Mouse (Mus musculus): Measurements from ENCODE around the gene Nxph4.

DNA sequence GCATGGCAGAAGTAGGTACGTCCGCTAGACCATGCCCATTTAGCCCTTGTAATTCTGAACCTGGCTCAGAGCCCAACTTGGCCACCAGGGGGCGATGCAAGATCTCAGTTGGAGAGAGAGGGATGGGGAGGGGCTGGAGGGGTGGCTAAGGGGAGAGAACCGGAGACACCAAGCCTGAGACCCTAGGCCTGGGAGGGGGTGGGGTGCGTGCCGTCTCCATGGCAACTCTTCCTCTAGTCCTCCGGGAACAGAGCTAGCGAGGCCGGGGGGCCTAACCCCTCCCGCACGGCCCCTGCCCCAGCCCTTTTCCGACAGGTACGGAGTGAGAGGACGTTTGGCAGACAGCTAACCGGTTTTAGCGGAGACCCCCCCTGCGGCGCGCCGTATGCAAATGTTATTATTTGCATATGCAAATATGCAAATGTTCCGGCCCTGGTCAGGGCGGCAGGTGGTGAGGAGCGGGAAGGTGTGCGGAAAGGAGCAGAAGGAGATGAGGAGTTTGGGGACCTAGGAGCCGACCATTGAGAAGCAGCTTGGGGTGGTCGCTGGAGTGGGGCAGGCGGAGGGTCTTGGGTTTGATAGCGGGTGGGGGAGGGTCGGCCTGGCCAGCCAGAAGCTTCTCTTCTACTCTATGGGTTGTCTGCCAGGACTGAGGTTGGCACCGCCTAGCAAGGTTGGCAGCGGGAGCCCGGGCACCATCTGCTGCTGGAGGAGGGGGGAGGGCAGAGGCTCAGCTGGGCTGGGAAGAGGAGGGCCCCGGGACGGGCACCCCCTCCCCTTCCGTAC is 25.1 kb downstream of the Nxph4 start:
- TF ChIP-seq GATA1 (IDR thresholded peaks at IDR 0.05; ENCODE audit: low read length) = no peak
- no peak for TF ChIP-seq TAL1 (IDR thresholded peaks at IDR 0.05; ENCODE audit: low read length)
